Mouse (Mus musculus): ENCODE measurements around the gene Tdgf1. TPM values are rescaled to one million over a fixed set of nuclear protein-coding genes. Genes with fewer than 3 reads are reported as not detected.
A peak's percentile ranks its signal among the peaks of the same experiment; 100 is the strongest.

Tdgf1 gene
- polyA plus RNA-seq, 1 experiment from 2014 or later = not detected

GRCm38 (mm10) chr9:110951866-110952265 lies 5.9 kb upstream of the Tdgf1 start:
- Histone ChIP-seq H3K4me3 (ENCODE audit: low read depth, low read length) (no peak overlapping the region), H3K9me3 (replicated peaks; ENCODE audit: control insufficient read depth, low read length) (no peaks in the 10 kb centered on the region), H3K27ac (ENCODE audit: low read depth, low read length) (no peak overlapping the region), H3K4me2 (no peak overlapping the region), H3K36me3 (ENCODE audit: control insufficient read depth, insufficient read depth, low read length) (no peaks in the 10 kb centered on the region), H3K27me3 (ENCODE audit: control insufficient read depth, insufficient read depth, low read length) (peaks cover 5% of the 10 kb centered on the region; the same call in 1 of the 2 replicates), H3K4me1 (ENCODE audit: control insufficient read depth, insufficient read depth, low read length) (peaks cover 11% of the 10 kb centered on the region), H3K9ac (ENCODE audit: low read depth, low read length) (no peak overlapping the region)
- 86% methylated on average over 13 of the region's 13 CpGs for WGBS (ENCODE audit: insufficient replicate concordance)
- ATAC-seq (replicated peaks; ENCODE audit: insufficient number of reproducible peaks, low FRiP score, low TSS enrichment) = no peak

GRCm38 (mm10) chr9:110951397-110951796 lies 5.4 kb upstream of the Tdgf1 start, which contains the start of gene Lrrc2:
Gene Lrrc2 (plus strand): TSS chr9:110951545.
- no peaks in the 10 kb centered on the region for H3K9me3 ChIP-seq (replicated peaks; ENCODE audit: control insufficient read depth, low read length)
- no peak within 1 kb of the TSS for H3K9ac ChIP-seq (ENCODE audit: low read depth, low read length)
- no peak within 1 kb of the TSS for H3K4me2 ChIP-seq
- H3K4me1 ChIP-seq (ENCODE audit: control insufficient read depth, insufficient read depth, low read length) = peaks cover 15% of the 10 kb centered on the region
- no peaks in the 10 kb centered on the region for H3K36me3 ChIP-seq (ENCODE audit: control insufficient read depth, insufficient read depth, low read length)
- H3K4me3 ChIP-seq (ENCODE audit: low read depth, low read length) = no peak within 1 kb of the TSS
- 57% methylated on average over 11 of the region's 11 CpGs for WGBS (ENCODE audit: insufficient replicate concordance)
- no peak for ATAC-seq (replicated peaks; ENCODE audit: insufficient number of reproducible peaks, low FRiP score, low TSS enrichment)
- H3K27me3 ChIP-seq (ENCODE audit: control insufficient read depth, insufficient read depth, low read length) = peaks cover 10% of the 10 kb centered on the region; the same call in 1 of the 2 replicates
- H3K27ac ChIP-seq (ENCODE audit: low read depth, low read length) = no peak within 1 kb of the TSS

GRCm38 (mm10) chr9:110950109-110950508 lies 4.2 kb upstream of the Tdgf1 start:
- no peaks in the 10 kb centered on the region for H3K36me3 ChIP-seq (ENCODE audit: control insufficient read depth, insufficient read depth, low read length)
- ATAC-seq (replicated peaks; ENCODE audit: insufficient number of reproducible peaks, low FRiP score, low TSS enrichment) = no peak
- H3K4me2 ChIP-seq = no peak overlapping the region
- peaks cover 15% of the 10 kb centered on the region for H3K4me1 ChIP-seq (ENCODE audit: control insufficient read depth, insufficient read depth, low read length)
- no peak overlapping the region for H3K27ac ChIP-seq (ENCODE audit: low read depth, low read length)
- peaks cover 15% of the 10 kb centered on the region for H3K27me3 ChIP-seq (ENCODE audit: control insufficient read depth, insufficient read depth, low read length)
- WGBS (ENCODE audit: insufficient replicate concordance) = 95% methylated on average over 3 of the region's 3 CpGs
- no peak overlapping the region for H3K4me3 ChIP-seq (ENCODE audit: low read depth, low read length)
- no peak overlapping the region for H3K9ac ChIP-seq (ENCODE audit: low read depth, low read length)
- no peaks in the 10 kb centered on the region for H3K9me3 ChIP-seq (replicated peaks; ENCODE audit: control insufficient read depth, low read length)

DNA sequence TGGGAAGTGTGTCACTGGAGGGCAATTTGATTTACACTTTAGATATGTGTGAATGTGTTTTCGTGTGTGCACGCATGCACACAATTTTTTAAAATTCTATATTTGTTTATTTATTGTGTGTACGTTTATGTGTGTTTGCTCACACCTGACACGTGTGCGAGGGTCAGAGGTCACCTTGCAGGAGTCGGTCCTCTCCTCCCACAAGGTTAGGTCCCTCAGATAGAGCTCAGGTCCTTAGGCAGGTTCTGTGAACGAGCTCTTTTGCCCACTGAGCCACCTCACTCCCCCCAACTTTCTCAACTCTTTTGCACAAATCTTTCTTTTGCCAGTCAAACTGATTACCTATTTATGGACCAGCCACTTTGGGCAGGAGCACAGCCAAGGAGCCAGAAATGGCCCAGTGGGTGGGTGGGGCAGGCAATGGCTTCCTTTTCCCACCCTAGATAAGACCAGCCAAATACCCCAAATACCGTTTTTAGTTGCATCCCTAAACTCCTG lies 2.9 kb upstream of the Tdgf1 start:
- no peak for ATAC-seq (replicated peaks; ENCODE audit: insufficient number of reproducible peaks, low FRiP score, low TSS enrichment)
- WGBS (ENCODE audit: insufficient replicate concordance) = 30% methylated on average over 8 of the region's 8 CpGs
- H3K27me3 ChIP-seq (ENCODE audit: control insufficient read depth, insufficient read depth, low read length) = peaks cover 13% of the 10 kb centered on the region
- H3K27ac ChIP-seq (ENCODE audit: low read depth, low read length) = no peak overlapping the region
- H3K9me3 ChIP-seq (replicated peaks; ENCODE audit: control insufficient read depth, low read length) = no peaks in the 10 kb centered on the region
- no peak overlapping the region for H3K9ac ChIP-seq (ENCODE audit: low read depth, low read length)
- no peak overlapping the region for H3K4me2 ChIP-seq
- peaks cover 19% of the 10 kb centered on the region for H3K4me1 ChIP-seq (ENCODE audit: control insufficient read depth, insufficient read depth, low read length)
- no peaks in the 10 kb centered on the region for H3K36me3 ChIP-seq (ENCODE audit: control insufficient read depth, insufficient read depth, low read length)
- no peak overlapping the region for H3K4me3 ChIP-seq (ENCODE audit: low read depth, low read length)

- no peaks in the 10 kb centered on the region for H3K9me3 ChIP-seq (replicated peaks; ENCODE audit: control insufficient read depth, low read length)
- H3K4me2 ChIP-seq = no peak overlapping the region
- H3K4me1 ChIP-seq (ENCODE audit: control insufficient read depth, insufficient read depth, low read length) = peaks cover 19% of the 10 kb centered on the region
- H3K27ac ChIP-seq (ENCODE audit: low read depth, low read length) = no peak overlapping the region
- no peak overlapping the region for H3K4me3 ChIP-seq (ENCODE audit: low read depth, low read length)
- H3K27me3 ChIP-seq (ENCODE audit: control insufficient read depth, insufficient read depth, low read length) = peaks cover 13% of the 10 kb centered on the region
- 45% methylated on average over 6 of the region's 6 CpGs for WGBS (ENCODE audit: insufficient replicate concordance)
- no peak overlapping the region for H3K9ac ChIP-seq (ENCODE audit: low read depth, low read length)
- no peak for ATAC-seq (replicated peaks; ENCODE audit: insufficient number of reproducible peaks, low FRiP score, low TSS enrichment)
- H3K36me3 ChIP-seq (ENCODE audit: control insufficient read depth, insufficient read depth, low read length) = no peaks in the 10 kb centered on the region
Observed at GRCm38 (mm10) chr9:110947900-110948299, 1.9 kb upstream of the Tdgf1 start.

GRCm38 (mm10) chr9:110947261-110947661 lies 1.3 kb upstream of the Tdgf1 start:
- no peak for ATAC-seq (replicated peaks; ENCODE audit: insufficient number of reproducible peaks, low FRiP score, low TSS enrichment)
- H3K9ac ChIP-seq (ENCODE audit: low read depth, low read length) = no peak overlapping the region
- H3K4me1 ChIP-seq (ENCODE audit: control insufficient read depth, insufficient read depth, low read length) = peaks cover 19% of the 10 kb centered on the region
- H3K4me3 ChIP-seq (ENCODE audit: low read depth, low read length) = no peak overlapping the region
- peak overlapping the region; percentile 38 for H3K4me2 ChIP-seq
- no peaks in the 10 kb centered on the region for H3K9me3 ChIP-seq (replicated peaks; ENCODE audit: control insufficient read depth, low read length)
- 6% methylated on average over 6 of the region's 6 CpGs for WGBS (ENCODE audit: insufficient replicate concordance)
- no peak overlapping the region for H3K27ac ChIP-seq (ENCODE audit: low read depth, low read length)
- H3K36me3 ChIP-seq (ENCODE audit: control insufficient read depth, insufficient read depth, low read length) = no peaks in the 10 kb centered on the region
- peaks cover 13% of the 10 kb centered on the region for H3K27me3 ChIP-seq (ENCODE audit: control insufficient read depth, insufficient read depth, low read length)

DNA sequence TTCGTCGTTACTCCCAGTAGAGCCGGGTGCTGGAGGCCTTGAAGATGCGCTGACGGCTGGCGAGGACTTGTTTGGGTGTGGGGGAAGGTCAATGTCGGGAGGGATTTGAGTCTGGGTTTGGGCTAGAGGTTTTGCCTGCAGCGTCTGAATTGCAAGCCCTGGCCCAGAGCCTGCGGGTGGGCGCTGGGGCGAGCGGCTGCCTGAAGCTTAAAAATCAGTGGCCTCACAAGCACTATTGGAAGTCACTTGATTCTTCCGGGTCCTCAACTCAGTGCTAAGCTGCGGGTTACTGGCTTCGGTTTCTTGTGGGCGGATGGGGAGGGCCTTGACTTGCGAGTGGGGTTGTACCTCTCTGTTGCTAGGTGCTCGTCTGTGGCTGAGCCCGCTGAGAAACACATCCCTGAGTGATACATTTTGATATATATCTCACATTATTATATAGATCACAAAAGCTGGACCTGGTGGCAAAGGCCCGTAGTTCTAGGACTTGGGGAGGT lies 638 bp upstream of the Tdgf1 start:
- Histone ChIP-seq H3K4me1 (ENCODE audit: control insufficient read depth, insufficient read depth, low read length) (peaks cover 19% of the 10 kb centered on the region), H3K27ac (ENCODE audit: low read depth, low read length) (no peak overlapping the region)
- ATAC-seq (replicated peaks; ENCODE audit: insufficient number of reproducible peaks, low FRiP score, low TSS enrichment) = no peak

DNA sequence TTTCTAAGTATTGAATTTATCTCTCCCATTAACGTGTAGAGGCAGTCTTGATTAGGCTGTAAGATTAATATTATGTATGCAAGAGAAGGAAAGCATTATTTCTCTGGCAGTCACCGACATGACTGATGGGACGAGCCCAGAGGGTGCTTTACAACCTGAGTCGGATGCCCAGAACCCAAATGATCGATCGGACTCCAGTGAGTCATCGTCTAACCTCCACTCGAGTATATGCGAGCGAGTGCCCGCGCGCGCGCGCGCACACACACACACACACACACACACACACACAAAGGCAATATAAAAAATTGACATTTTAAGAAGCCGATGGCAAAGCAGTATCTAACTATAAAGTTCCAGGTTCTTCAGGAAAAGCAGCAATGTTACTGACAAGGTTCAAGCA lies 615 bp downstream of the Tdgf1 start:
- no peaks in the 10 kb centered on the region for H3K9me3 ChIP-seq (replicated peaks; ENCODE audit: control insufficient read depth, low read length)
- H3K36me3 ChIP-seq (ENCODE audit: control insufficient read depth, insufficient read depth, low read length) = no peaks in the 10 kb centered on the region
- no peak overlapping the region for H3K27ac ChIP-seq (ENCODE audit: low read depth, low read length)
- H3K4me2 ChIP-seq = 0 out of 2 replicates have a peak overlapping the region, but pooled peaks have one; percentile 15
- ATAC-seq (replicated peaks; ENCODE audit: insufficient number of reproducible peaks, low FRiP score, low TSS enrichment) = no peak
- peaks cover 19% of the 10 kb centered on the region for H3K4me1 ChIP-seq (ENCODE audit: control insufficient read depth, insufficient read depth, low read length)
- no peak overlapping the region for H3K4me3 ChIP-seq (ENCODE audit: low read depth, low read length)
- 16% methylated on average over 18 of the region's 18 CpGs for WGBS (ENCODE audit: insufficient replicate concordance)
- H3K27me3 ChIP-seq (ENCODE audit: control insufficient read depth, insufficient read depth, low read length) = peaks cover 13% of the 10 kb centered on the region
- H3K9ac ChIP-seq (ENCODE audit: low read depth, low read length) = no peak overlapping the region

More for the DNA sequence above, 638 bp upstream of the Tdgf1 start:
- H3K9ac ChIP-seq (ENCODE audit: low read depth, low read length) = no peak overlapping the region
- peaks cover 13% of the 10 kb centered on the region for H3K27me3 ChIP-seq (ENCODE audit: control insufficient read depth, insufficient read depth, low read length)
- H3K9me3 ChIP-seq (replicated peaks; ENCODE audit: control insufficient read depth, low read length) = no peaks in the 10 kb centered on the region
- no peaks in the 10 kb centered on the region for H3K36me3 ChIP-seq (ENCODE audit: control insufficient read depth, insufficient read depth, low read length)
- H3K4me3 ChIP-seq (ENCODE audit: low read depth, low read length) = no peak overlapping the region
- 13% methylated on average over 20 of the region's 20 CpGs for WGBS (ENCODE audit: insufficient replicate concordance)
- peak overlapping the region; percentile 38 for H3K4me2 ChIP-seq

- WGBS (ENCODE audit: insufficient replicate concordance) = 23% methylated on average over 13 of the region's 13 CpGs
- Histone ChIP-seq H3K36me3 (ENCODE audit: control insufficient read depth, insufficient read depth, low read length) (no peaks in the 10 kb centered on the region), H3K4me3 (ENCODE audit: low read depth, low read length) (no peak overlapping the region), H3K4me1 (ENCODE audit: control insufficient read depth, insufficient read depth, low read length) (peaks cover 19% of the 10 kb centered on the region), H3K9ac (ENCODE audit: low read depth, low read length) (no peak overlapping the region), H3K4me2 (no peak overlapping the region), H3K27ac (ENCODE audit: low read depth, low read length) (no peak overlapping the region), H3K27me3 (ENCODE audit: control insufficient read depth, insufficient read depth, low read length) (peaks cover 13% of the 10 kb centered on the region), H3K9me3 (replicated peaks; ENCODE audit: control insufficient read depth, low read length) (no peaks in the 10 kb centered on the region)
- no peak for ATAC-seq (replicated peaks; ENCODE audit: insufficient number of reproducible peaks, low FRiP score, low TSS enrichment)
Observed at GRCm38 (mm10) chr9:110944265-110944664, 1.7 kb downstream of the Tdgf1 start.

Measured in heart, embryonic 11.5 days (tissue).